Mouse (Mus musculus) lung, postnatal 10 days (tissue): ENCODE measurements at regions not wholly inside any gene's neighbourhood (a gene's known extent, or its start where the extent isn't known, plus 50 kb on each side); places are given as distances from the start of the nearest gene placed in this dataset.
"Not testable (repeated sequence)": the region's sequence is repeated elsewhere in the genome, so short reads cannot be mapped to it uniquely, and the experiment has no call there.

Source experiments
- DNase-seq: peaks from one replicate; pipeline ENCODE4 v3.0.0; 2021

- DNase-seq, result no peak
Measured at GRCm38 (mm10) chr16:29920940-29921339, 143.2 kb upstream of the Hes1 start.

GRCm38 (mm10) chr16:29921385-29921784, 142.8 kb upstream of the Hes1 start:
- DNase-seq, result no peak

- not testable (repeated sequence) for DNase-seq
Measured at GRCm38 (mm10) chr16:29927276-29927675, 136.9 kb upstream of the Hes1 start.

GRCm38 (mm10) chr16:29928291-29928690, 135.9 kb upstream of the Hes1 start:
- DNase-seq, result peak; percentile 43

- DNase-seq, result no peak
Measured at GRCm38 (mm10) chr16:29931746-29932351, 132.3 kb upstream of the Hes1 start.

- DNase-seq, result no peak
Measured at GRCm38 (mm10) chr16:29934649-29935048, 129.5 kb upstream of the Hes1 start.

GRCm38 (mm10) chr16:29938700-29939099, 125.5 kb upstream of the Hes1 start:
- DNase-seq, result no peak

GRCm38 (mm10) chr16:29939331-29939850, 124.8 kb upstream of the Hes1 start:
- no peak for DNase-seq

GRCm38 (mm10) chr16:29939869-29940707, 124.1 kb upstream of the Hes1 start:
- DNase-seq, result no peak

- DNase-seq, result no peak
Measured at GRCm38 (mm10) chr16:29942111-29942510, 122.1 kb upstream of the Hes1 start.

GRCm38 (mm10) chr16:29943963-29944860, 120.0 kb upstream of the Hes1 start:
- peak; percentile 93 for DNase-seq

- no peak for DNase-seq
Measured at GRCm38 (mm10) chr16:29944966-29945365, 119.2 kb upstream of the Hes1 start.

- peak; percentile 52 for DNase-seq
Measured at GRCm38 (mm10) chr16:29945376-29945890, 118.8 kb upstream of the Hes1 start.

GRCm38 (mm10) chr16:29945891-29946598, 118.1 kb upstream of the Hes1 start:
- peak; percentile 90 for DNase-seq

GRCm38 (mm10) chr16:29946966-29947365, 117.2 kb upstream of the Hes1 start:
- peak; percentile 71 for DNase-seq

- peak; percentile 39 for DNase-seq
Measured at GRCm38 (mm10) chr16:29947670-29948069, 116.5 kb upstream of the Hes1 start.

GRCm38 (mm10) chr16:29950136-29950535, 114.0 kb upstream of the Hes1 start:
- DNase-seq, result no peak

- no peak for DNase-seq
Measured at GRCm38 (mm10) chr16:29950791-29951190, 113.4 kb upstream of the Hes1 start.

GRCm38 (mm10) chr16:29954700-29955099, 109.5 kb upstream of the Hes1 start:
- no peak for DNase-seq

GRCm38 (mm10) chr16:29956904-29957303, 107.3 kb upstream of the Hes1 start:
- DNase-seq, result no peak

GRCm38 (mm10) chr16:29959939-29960637, 104.1 kb upstream of the Hes1 start:
- no peak for DNase-seq
